Mouse (Mus musculus) limb, embryonic 14.5 days (tissue): ENCODE results near the gene Kcnj12. TPM values are rescaled to one million over a fixed set of nuclear protein-coding genes. Genes with fewer than 3 reads are reported as not detected.

Experiments used
- ATAC-seq: fragments of 200-750 bp; cut with Nextera tagmentation; 2 replicates; pipeline ENCODE4 v1.8.0; 2017; ENCODE audit warnings: low read depth, moderate number of reproducible peaks, moderate TSS enrichment; ENCODE audit not compliant: low FRiP score
- DNase-seq: peaks from one replicate; pipeline ENCODE4 v3.0.0-alpha.2; 2015; ENCODE audit warnings: low spot score
- H3K27ac ChIP-seq: fragments of 300-500 bp; sonication (generic); replicated peaks from 2 replicates; pipeline ENCODE4 v1.5.1; 2014; ENCODE audit warnings: low read depth, mild to moderate bottlenecking, low read length, moderate library complexity, mixed read lengths
- H3K27me3 ChIP-seq: fragments of 300-500 bp; sonication (generic); 2 replicates; pipeline ENCODE4 v1.6.1; 2014; ENCODE audit warnings: low read length, mixed read lengths; ENCODE audit not compliant: control insufficient read depth, insufficient read depth
- H3K36me3 ChIP-seq: fragments of 300-500 bp; sonication (generic); 2 replicates; pipeline ENCODE4 v1.6.1; 2014; ENCODE audit warnings: mild to moderate bottlenecking, low read length, moderate library complexity, mixed read lengths; ENCODE audit not compliant: control insufficient read depth, insufficient read depth
- H3K4me1 ChIP-seq: fragments of 300-500 bp; sonication (generic); 2 replicates; pipeline ENCODE4 v1.6.1; 2014; ENCODE audit warnings: antibody characterized with exemption, low read length, mixed read lengths; ENCODE audit not compliant: control insufficient read depth, insufficient read depth
- H3K4me2 ChIP-seq: fragments of 300-500 bp; sonication (generic); replicated peaks from 2 replicates; pipeline ENCODE4 v1.6.1; 2014; ENCODE audit warnings: low read depth, mild to moderate bottlenecking, low read length, moderate library complexity; ENCODE audit not compliant: severe bottlenecking
- H3K4me3 ChIP-seq: fragments of 300-500 bp; sonication (generic); replicated peaks from 2 replicates; pipeline ENCODE4 v1.5.1; 2014; ENCODE audit warnings: low read length
- H3K9ac ChIP-seq: fragments of 300-500 bp; sonication (generic); 2 replicates; pipeline ENCODE4 v1.6.1; 2014; ENCODE audit warnings: mild to moderate bottlenecking, low read depth, low read length, moderate library complexity; ENCODE audit not compliant: severe bottlenecking
- H3K9me3 ChIP-seq: fragments of 300-500 bp; sonication (generic); 2 replicates; pipeline ENCODE4 v1.6.1; 2016; ENCODE audit warnings: low read length; ENCODE audit not compliant: control insufficient read depth
- POLR2A ChIP-seq: fragments of 200-500 bp; IDR thresholded peaks from 2 replicates; pipeline ENCODE4 v1.8.0; 2012; ENCODE audit warnings: inconsistent platforms, mild to moderate bottlenecking, moderate library complexity, borderline replicate concordance; ENCODE audit not compliant: insufficient read depth, insufficient read length; ENCODE audit errors: extremely low read depth
- WGBS: fragments of 180-500 bp; shearing (Covaris S2); extraction: QIAGEN DNeasy Blood & Tissue Kit; methylation state at CpG from one replicate; pipeline ENCODE4 v1.1.7; 2014; 5-methylcytosine and 5-hydroxymethylcytosine counted together
- polyA plus RNA-seq, 2 experiments: library from polyadenylated mRNA; depleted of rRNA in 1 of 2; stranded (reverse) in 1 of 2; unstranded in 1 of 2; fragments of >200 nt; fragmentation: Nextera tagmentation in 1 of 2; extraction: Ambion mirVana in 1 of 2; gene quantifications; 2 replicates each; pipeline versions ENCODE4 v1.2.1 to v1.2.3; 2012 to 2014

The Kcnj12 gene
- polyA plus RNA-seq, 2 experiments: 0.47 to 0.62 TPM

- H3K9me3 ChIP-seq: no peaks in the 10 kb centered on the region
- 94% methylated on average over 9 of the region's 9 CpGs for WGBS
- H3K9ac ChIP-seq: no peak overlapping the region
- no peak overlapping the region for H3K27ac ChIP-seq
- no peak overlapping the region for H3K4me2 ChIP-seq
- no peaks in the 10 kb centered on the region for H3K27me3 ChIP-seq
- H3K4me3 ChIP-seq: no peak overlapping the region
- H3K36me3 ChIP-seq: no peaks in the 10 kb centered on the region
- TF ChIP-seq POLR2A: no peak
- DNase-seq: no peak
- ATAC-seq: no peak
- H3K4me1 ChIP-seq: no peaks in the 10 kb centered on the region
Measured at GRCm38 (mm10) chr11:61036639-61037038, 14.3 kb downstream of the Kcnj12 start.

GRCm38 (mm10) chr11:61038277-61038782 is 16.0 kb downstream of the Kcnj12 start:
- ATAC-seq (no peak), DNase-seq (no peak)
- Histone ChIP-seq H3K4me3 (no peak overlapping the region), H3K9me3 (no peaks in the 10 kb centered on the region), H3K4me1 (no peaks in the 10 kb centered on the region), H3K27me3 (no peaks in the 10 kb centered on the region), H3K36me3 (no peaks in the 10 kb centered on the region), H3K4me2 (no peak overlapping the region), H3K27ac (no peak overlapping the region), H3K9ac (no peak overlapping the region)
- TF ChIP-seq POLR2A: no peak
- WGBS: 69% methylated on average over 9 of the region's 9 CpGs

- DNase-seq: no peak
- Histone ChIP-seq H3K27me3 (no peaks in the 10 kb centered on the region), H3K9me3 (no peaks in the 10 kb centered on the region), H3K36me3 (no peaks in the 10 kb centered on the region), H3K27ac (no peak overlapping the region), H3K4me2 (no peak overlapping the region), H3K4me3 (no peak overlapping the region), H3K4me1 (no peaks in the 10 kb centered on the region), H3K9ac (no peak overlapping the region)
- TF ChIP-seq POLR2A: no peak
- WGBS: 79% methylated on average over 11 of the region's 11 CpGs
- no peak for ATAC-seq
Measured at GRCm38 (mm10) chr11:61040856-61041652, 18.7 kb downstream of the Kcnj12 start.

- DNase-seq: no peak
- Histone ChIP-seq H3K27me3 (no peaks in the 10 kb centered on the region), H3K9ac (no peak overlapping the region), H3K4me2 (no peak overlapping the region), H3K36me3 (no peaks in the 10 kb centered on the region), H3K27ac (no peak overlapping the region), H3K4me3 (no peak overlapping the region), H3K4me1 (no peaks in the 10 kb centered on the region), H3K9me3 (no peaks in the 10 kb centered on the region)
- 7% methylated on average over 8 of the region's 8 CpGs for WGBS
- no peak for ATAC-seq
- no peak for TF ChIP-seq POLR2A
Measured at GRCm38 (mm10) chr11:61042593-61042992, 20.2 kb downstream of the Kcnj12 start.

GRCm38 (mm10) chr11:61043055-61043992 is 21.0 kb downstream of the Kcnj12 start:
- H3K9me3 ChIP-seq: no peaks in the 10 kb centered on the region
- ATAC-seq (no peak), DNase-seq (no peak)
- no peak for TF ChIP-seq POLR2A
- no peaks in the 10 kb centered on the region for H3K36me3 ChIP-seq
- no peak overlapping the region for H3K4me2 ChIP-seq
- H3K4me3 ChIP-seq: no peak overlapping the region
- no peaks in the 10 kb centered on the region for H3K4me1 ChIP-seq
- no peak overlapping the region for H3K27ac ChIP-seq
- no peaks in the 10 kb centered on the region for H3K27me3 ChIP-seq
- WGBS: 64% methylated on average over 12 of the region's 12 CpGs
- H3K9ac ChIP-seq: no peak overlapping the region
